Mouse (Mus musculus) stomach, postnatal 0 days (tissue): ENCODE measurements around the gene Fgd5.

Experiments used
- CTCF ChIP-seq: IDR thresholded peaks from 2 replicates; pipeline ENCODE4 v1.5.1; 2016; ENCODE audit warnings: antibody characterized with exemption, low read depth, mild to moderate bottlenecking, moderate library complexity
- EP300 ChIP-seq: optimal IDR thresholded peaks from 2 replicates; pipeline ENCODE3; 2016; ENCODE audit warnings: antibody characterized with exemption

GRCm38 (mm10) chr6:92042055-92042454, 63.4 kb downstream of the Fgd5 start:
- TF ChIP-seq CTCF (no peak), EP300 (no peak)
